Mouse (Mus musculus) olfactory bulb, adult 2 months (tissue): ENCODE results near the gene Olfr1087.

ENCODE experiments used
- CTCF ChIP-seq: fragments of 200-500 bp; IDR thresholded peaks from 2 replicates; pipeline ENCODE4 v1.5.1; 2012; ENCODE audit warnings: low read depth, mild to moderate bottlenecking, low read length, moderate library complexity; ENCODE audit not compliant: insufficient read depth
- POLR2A ChIP-seq: fragments of 200-500 bp; IDR thresholded peaks from 2 replicates; pipeline ENCODE4 v1.6.1; 2012; ENCODE audit warnings: mild to moderate bottlenecking, low read depth, low read length, moderate library complexity; ENCODE audit not compliant: insufficient read depth

- TF ChIP-seq CTCF (no peak), POLR2A (no peak)
These were observed 36.3 kb downstream of the Olfr1087 start, which contains the start of gene Olfr1085 for GRCm38 (mm10) chr2:86661919-86662318.
